Comparison of ENCODE assay signal across 18 mouse cellular contexts in the genomic region with DNA sequence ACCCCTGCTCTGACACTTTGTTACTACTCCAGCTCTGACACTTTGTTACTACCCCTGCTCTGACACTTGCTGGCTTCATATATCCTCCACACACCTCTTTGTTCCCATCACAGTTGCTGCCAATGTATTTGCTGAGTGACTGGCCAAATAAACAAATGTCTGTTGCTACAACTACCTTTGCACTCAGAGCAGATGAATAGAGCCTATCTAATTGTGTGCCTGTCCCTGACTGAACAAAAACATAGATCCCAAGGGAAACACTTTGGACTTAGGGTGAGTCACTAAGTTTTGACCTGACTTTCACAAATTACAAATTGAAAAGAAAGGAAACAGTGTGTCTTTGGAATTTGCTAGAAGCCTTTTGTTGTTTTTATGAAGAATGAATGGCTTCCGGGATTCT.
"Had no signal": no experiment of that assay in that cellular context is flagged by ENCODE, and none has a peak within 500 bp of the region (broad histone marks: within the 10 kb centered on the region; RNA-seq: fewer than 3 reads in every experiment).

No protein-coding gene starts in this region.

- ATAC-seq: intestine, embryonic 15.5 days; midbrain, embryonic 13.5 days; midbrain, embryonic 16.5 days had no signal

- H3K27me3 ChIP-seq: intestine, embryonic 15.5 days; limb, embryonic 13.5 days; liver, embryonic 15.5 days; midbrain, embryonic 13.5 days; neural tube, embryonic 13.5 days had no signal

- DNase-seq: kidney, adult 8-10 months; kidney, postnatal 14 days; kidney, postnatal 4 days; liver; lung, adult 2 months; lung, postnatal 36 days; thymus, adult 18-20 months; thymus, postnatal 36 days had no signal

- H3K4me2 ChIP-seq: intestine, embryonic 15.5 days; limb, embryonic 13.5 days; liver, embryonic 15.5 days; midbrain, embryonic 13.5 days; neural tube, embryonic 13.5 days had no signal

- H3K36me3 ChIP-seq: intestine, embryonic 15.5 days; limb, embryonic 10.5 days; limb, embryonic 13.5 days; liver, embryonic 15.5 days; midbrain, embryonic 10.5 days; midbrain, embryonic 13.5 days; neural tube, embryonic 13.5 days had no signal

- H3K9ac ChIP-seq: intestine, embryonic 15.5 days; limb, embryonic 13.5 days; liver, embryonic 15.5 days; midbrain, embryonic 13.5 days; neural tube, embryonic 13.5 days had no signal

- H3K4me1 ChIP-seq: intestine, embryonic 15.5 days; liver, embryonic 15.5 days; megakaryocyte, embryonic 14.5 days had no signal

- H3K9me3 ChIP-seq: intestine, embryonic 15.5 days; limb, embryonic 10.5 days; limb, embryonic 13.5 days; liver, embryonic 15.5 days; midbrain, embryonic 10.5 days; midbrain, embryonic 13.5 days; neural tube, embryonic 13.5 days had no signal

- H3K4me3 ChIP-seq: intestine, embryonic 15.5 days; limb, embryonic 10.5 days; limb, embryonic 13.5 days; liver, embryonic 15.5 days; megakaryocyte, embryonic 14.5 days; midbrain, embryonic 10.5 days; midbrain, embryonic 13.5 days; myocyte; neural tube, embryonic 13.5 days had no signal

- H3K27ac ChIP-seq: intestine, embryonic 15.5 days; limb, embryonic 10.5 days; limb, embryonic 13.5 days; liver, embryonic 15.5 days; midbrain, embryonic 10.5 days; midbrain, embryonic 13.5 days; neural tube, embryonic 13.5 days had no signal
